Mouse (Mus musculus) G1E (cell line): ENCODE results near the gene Insig2.

ENCODE experiments used
- CTCF ChIP-seq: IDR thresholded peaks from 2 replicates; pipeline ENCODE4 v1.5.1; 2012; ENCODE audit warnings: low read depth, low read length, inconsistent platforms, mixed read lengths
- GATA1 ChIP-seq: IDR thresholded peaks from 2 replicates; pipeline ENCODE4 v1.6.1; 2012; ENCODE audit warnings: borderline replicate concordance, low read length, inconsistent platforms, mixed read lengths
- TAL1 ChIP-seq: conservative IDR thresholded peaks from 2 replicates; pipeline ENCODE4 v1.6.1; 2012; ENCODE audit warnings: low read depth, low read length, inconsistent platforms, mixed read lengths

DNA sequence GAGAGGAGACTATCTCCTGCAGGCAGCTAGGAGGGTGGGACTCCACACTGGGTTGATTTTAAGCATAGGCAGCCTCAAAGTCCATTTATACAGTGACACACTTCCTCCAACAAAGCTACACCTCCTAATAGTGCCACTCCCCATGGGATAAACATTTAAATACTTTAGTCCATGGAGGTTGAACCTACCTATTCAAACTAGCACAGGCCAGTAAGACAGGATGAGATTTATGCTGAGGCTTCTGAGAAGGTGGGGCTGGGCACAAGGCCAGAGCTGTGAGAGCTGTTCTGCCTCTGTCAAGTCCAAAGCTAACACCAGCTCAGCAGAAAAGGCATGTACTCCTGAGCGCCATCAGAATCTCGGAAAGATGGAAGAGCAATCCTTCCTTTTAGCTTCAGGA, 48.2 kb downstream of the Insig2 start:
- TF ChIP-seq CTCF (no peak), TAL1 (no peak), GATA1 (no peak)
